Mouse (Mus musculus): Measurements from ENCODE around the gene Eef1e1. TPM values are rescaled to one million over a fixed set of nuclear protein-coding genes. Genes with fewer than 3 reads are reported as not detected.
A peak's percentile ranks its signal among the peaks of the same experiment; 100 is the strongest.

Eef1e1 gene
- polyA plus RNA-seq, 1 experiment from 2014 or later: 92.8 TPM

DNA sequence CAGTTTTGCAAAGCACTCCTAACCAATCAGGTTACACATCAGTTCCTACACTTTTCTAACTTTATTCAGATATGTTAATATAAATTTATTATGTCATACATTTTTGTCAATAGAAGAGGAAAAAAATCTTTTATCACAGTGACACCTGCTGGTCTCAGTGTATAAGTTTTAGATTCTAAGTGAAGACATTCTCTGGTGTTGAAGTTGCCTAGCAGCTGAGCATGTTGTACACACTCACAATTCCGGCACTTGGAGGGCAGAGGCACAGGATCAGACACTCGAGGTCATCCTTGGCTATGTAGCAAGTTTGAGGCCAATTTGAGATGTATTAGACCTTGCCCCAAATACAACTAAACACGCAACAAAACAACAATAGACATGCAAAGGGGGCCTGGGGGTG, 61.8 kb downstream of the Eef1e1 start:
- Histone ChIP-seq H3K4me3 (replicated peaks; ENCODE audit: low read length) (no peak overlapping the region), H3K9me3 (ENCODE audit: control insufficient read depth, low read length) (no peaks in the 10 kb centered on the region), H3K27me3 (replicated peaks; ENCODE audit: control insufficient read depth, insufficient read depth, low read length) (no peaks in the 10 kb centered on the region), H3K9ac (replicated peaks; ENCODE audit: low read depth, low read length) (no peak overlapping the region), H3K27ac (ENCODE audit: low read length) (no peak overlapping the region), H3K36me3 (ENCODE audit: control insufficient read depth, insufficient read depth) (no peaks in the 10 kb centered on the region), H3K4me2 (ENCODE audit: low read length) (no peak overlapping the region), H3K4me1 (replicated peaks; ENCODE audit: control insufficient read depth, insufficient read depth, low read length) (no peaks in the 10 kb centered on the region)
- 0 out of 2 replicates have a peak, but pooled peaks have one; percentile 36 for ATAC-seq
- 60% methylated on average over 3 of the region's 3 CpGs for WGBS

DNA sequence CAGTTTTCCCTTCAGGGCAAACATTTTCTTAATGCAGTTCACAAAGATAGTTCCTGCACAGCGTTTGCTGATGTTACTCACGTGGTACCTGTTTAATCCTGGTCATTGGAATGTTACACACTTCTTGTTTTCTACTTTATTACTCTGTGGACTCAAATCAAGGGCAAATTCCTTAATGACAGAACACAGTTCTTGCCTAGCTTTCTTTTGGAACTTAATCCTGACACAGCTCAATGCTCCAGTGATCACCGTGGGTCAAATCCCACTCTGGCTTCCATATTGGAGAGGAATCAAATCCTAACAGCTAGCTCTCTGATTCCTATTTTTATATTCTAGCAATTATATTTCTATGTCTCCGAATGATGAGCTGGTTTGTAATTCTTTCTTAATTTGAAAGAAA, 62.4 kb downstream of the Eef1e1 start:
- no peaks in the 10 kb centered on the region for H3K36me3 ChIP-seq (ENCODE audit: control insufficient read depth, insufficient read depth)
- WGBS: 75% methylated on average over 4 of the region's 4 CpGs
- no peak overlapping the region for H3K4me2 ChIP-seq (ENCODE audit: low read length)
- no peak overlapping the region for H3K9ac ChIP-seq (replicated peaks; ENCODE audit: low read depth, low read length)
- no peaks in the 10 kb centered on the region for H3K9me3 ChIP-seq (ENCODE audit: control insufficient read depth, low read length)
- H3K27me3 ChIP-seq (replicated peaks; ENCODE audit: control insufficient read depth, insufficient read depth, low read length): no peaks in the 10 kb centered on the region
- no peaks in the 10 kb centered on the region for H3K4me1 ChIP-seq (replicated peaks; ENCODE audit: control insufficient read depth, insufficient read depth, low read length)
- no peak overlapping the region for H3K4me3 ChIP-seq (replicated peaks; ENCODE audit: low read length)
- no peak for ATAC-seq
- no peak overlapping the region for H3K27ac ChIP-seq (ENCODE audit: low read length)

Other genes starting within 250 kb of the Eef1e1 start
- 59.8 and 68.9 TPM in 2 replicates for gene Txndc5, start 130.2 kb downstream of the Eef1e1 start, polyA plus RNA-seq (2015; fragmentation: Nextera tagmentation; extraction: Ambion mirVana)
- 20.1 and 25.1 TPM in 2 replicates for gene Bloc1s5, start 23.9 kb downstream of the Eef1e1 start, polyA plus RNA-seq (2015; fragmentation: Nextera tagmentation; extraction: Ambion mirVana)